Mouse (Mus musculus) liver, adult (tissue): Measurements from ENCODE around the gene Mb21d2.

Experiments
- GATA4 ChIP-seq: IDR thresholded peaks from 2 replicates; pipeline ENCODE4 v1.6.1; 2014; ENCODE audit warnings: mild to moderate bottlenecking, low read length; ENCODE audit not compliant: insufficient replicate concordance

Gene Mb21d2

GRCm38 (mm10) chr16:28928815-28929685 lies at the start of gene Mb21d2:
Gene Mb21d2, minus strand, starts transcription at chr16:28929673.
- TF ChIP-seq GATA4, result peak; percentile 52; the same call in 1 of the 2 replicates

- no peak for TF ChIP-seq GATA4
These were observed 36.8 kb upstream of the Mb21d2 start for GRCm38 (mm10) chr16:28966236-28966635.

- TF ChIP-seq GATA4, result no peak
These were observed 34.6 kb upstream of the Mb21d2 start for GRCm38 (mm10) chr16:28964048-28964447.

- no peak for TF ChIP-seq GATA4
These were observed 33.5 kb upstream of the Mb21d2 start for GRCm38 (mm10) chr16:28962987-28963386.

- no peak for TF ChIP-seq GATA4
These were observed 20.3 kb upstream of the Mb21d2 start for GRCm38 (mm10) chr16:28949810-28950209.

- no peak for TF ChIP-seq GATA4
These were observed 13.8 kb upstream of the Mb21d2 start for GRCm38 (mm10) chr16:28943254-28943653.

GRCm38 (mm10) chr16:28936181-28936792 lies 6.8 kb upstream of the Mb21d2 start:
- no peak; the same call in 1 of the 2 replicates for TF ChIP-seq GATA4

- no peak for TF ChIP-seq GATA4
These were observed 6.2 kb upstream of the Mb21d2 start for GRCm38 (mm10) chr16:28935701-28936100.

GRCm38 (mm10) chr16:28931213-28931612 lies 1.7 kb upstream of the Mb21d2 start:
- no peak for TF ChIP-seq GATA4

- no peak for TF ChIP-seq GATA4
These were observed 953 bp upstream of the Mb21d2 start for GRCm38 (mm10) chr16:28930426-28930825.

GRCm38 (mm10) chr16:28929686-28930291 lies 316 bp upstream of the Mb21d2 start:
- TF ChIP-seq GATA4, result no peak

- TF ChIP-seq GATA4, result no peak
These were observed 1.0 kb downstream of the Mb21d2 start for GRCm38 (mm10) chr16:28928466-28928814.

- TF ChIP-seq GATA4, result no peak
These were observed 2.1 kb downstream of the Mb21d2 start for GRCm38 (mm10) chr16:28927381-28927780.

- TF ChIP-seq GATA4, result no peak
These were observed 10.1 kb downstream of the Mb21d2 start for GRCm38 (mm10) chr16:28919320-28919885.

- no peak for TF ChIP-seq GATA4
These were observed 14.1 kb downstream of the Mb21d2 start for GRCm38 (mm10) chr16:28915362-28915761.

- no peak for TF ChIP-seq GATA4
These were observed 14.8 kb downstream of the Mb21d2 start for GRCm38 (mm10) chr16:28914709-28915108.

- TF ChIP-seq GATA4, result no peak
These were observed 17.9 kb downstream of the Mb21d2 start for GRCm38 (mm10) chr16:28911414-28912050.
